ENCODE assay signal across 10 mouse cellular contexts in genomic region chr2:161341368-161341891, GRCm38 (mm10).
DNase-seq lines count a peak whose midpoint lies in the region; ATAC-seq and TF ChIP-seq lines count a peak whose summit lies in the region.
"Had no signal": no experiment of that assay in that cellular context is flagged by ENCODE, and none has a peak within 500 bp of the region (broad histone marks: within the 10 kb centered on the region; RNA-seq: fewer than 3 reads in every experiment).

No protein-coding gene starts in this region.

- no peak overlapping the region for H3K9ac ChIP-seq in forebrain, embryonic 14.5 days (ENCODE audit: low read length)

- H3K4me2 ChIP-seq in forebrain, embryonic 14.5 days (ENCODE audit: low read length): peak overlapping the region; percentile 36

- no peaks in the 10 kb centered on the region for H3K27me3 ChIP-seq in forebrain, embryonic 14.5 days (replicated peaks; ENCODE audit: control insufficient read depth, insufficient read depth, low read length)
- H3K27me3 ChIP-seq in thymus, adult 2 months (ENCODE audit: control insufficient read depth, insufficient read depth, low read length): no peaks in the 10 kb centered on the region
- H3K27me3 ChIP-seq: Patski had no signal

- peak; percentile 86 for ATAC-seq in forebrain, embryonic 14.5 days
- ATAC-seq: Patski had no signal

- peak overlapping the region; percentile 72 for H3K27ac ChIP-seq in forebrain, embryonic 14.5 days (ENCODE audit: low read depth, low read length)
- no peak overlapping the region for H3K27ac ChIP-seq in thymus, adult 2 months (ENCODE audit: control insufficient read depth, insufficient read depth, low read length)
- H3K27ac ChIP-seq: macrophage had no signal

- H3K4me1 ChIP-seq in forebrain, embryonic 14.5 days (ENCODE audit: control insufficient read depth, insufficient read depth, low read length): peaks cover 38% of the 10 kb centered on the region
- H3K4me1 ChIP-seq in thymus, adult 2 months (replicated peaks; ENCODE audit: control insufficient read depth, insufficient read depth, low read length): no peaks in the 10 kb centered on the region

- H3K4me3 ChIP-seq in forebrain, embryonic 14.5 days (ENCODE audit: low read depth, low read length): no peak overlapping the region
- H3K4me3 ChIP-seq in thymus, adult 2 months (ENCODE audit: control insufficient read depth, insufficient read depth, low read length): no peak overlapping the region

- intact Hi-C loops in heart, postnatal 25 days (cut with DNase I): no loop called here

- WGBS in forebrain, embryonic 14.5 days: 2% methylated on average over 11 of the region's 11 CpGs
- WGBS in thymus, adult 2 months: 28% methylated on average over 11 of the region's 11 CpGs

- no peak for TF ChIP-seq CTCF in thymus, adult 2 months (IDR thresholded peaks at IDR 0.05; ENCODE audit: borderline replicate concordance, control insufficient read depth, extremely low read depth, insufficient read depth, low read length, poor library complexity)

- no peaks in the 10 kb centered on the region for H3K9me3 ChIP-seq in forebrain, embryonic 14.5 days (replicated peaks; ENCODE audit: control insufficient read depth, low read length)

- DNase-seq in urinary bladder, adult 18-20 months (ENCODE audit: low spot score in 2 of 2): peak; percentile 47 to 50
- DNase-seq in urinary bladder, postnatal 10 days (ENCODE audit: low spot score): no peak
- peak; percentile 89 for DNase-seq in forebrain, embryonic 14.5 days (ENCODE audit: low spot score)
- DNase-seq in heart, postnatal 25 days (ENCODE audit: low spot score): peak; percentile 23
- DNase-seq in kidney, postnatal 4 days: peak; percentile 40 to 63
- peak; percentile 56 for DNase-seq in lung, postnatal 14 days
- peak; percentile 49 for DNase-seq in skeletal muscle tissue, adult 2 months (ENCODE audit: low read depth, low spot score)
- DNase-seq in thymus, adult 2 months: no peak

- no peaks in the 10 kb centered on the region for H3K36me3 ChIP-seq in forebrain, embryonic 14.5 days (ENCODE audit: control insufficient read depth, insufficient read depth, low read length)
- H3K36me3 ChIP-seq in thymus, adult 2 months (ENCODE audit: control insufficient read depth, insufficient read depth, low read length): no peaks in the 10 kb centered on the region

- TF ChIP-seq POLR2A in thymus, adult 2 months (IDR thresholded peaks at IDR 0.05; ENCODE audit: control insufficient read depth, extremely low read depth, insufficient read depth, low read length, poor library complexity): no peak

Comparison
In these comparisons a context has a peak if more than half of its experiments do, and no peak if none do; other contexts are left out.
1. DNase-seq: peak in urinary bladder, adult 18-20 months (2 of 2), forebrain, embryonic 14.5 days (single experiment), heart, postnatal 25 days (single experiment), kidney, postnatal 4 days (2 of 2), lung, postnatal 14 days (single experiment) and skeletal muscle tissue, adult 2 months (single experiment); none in urinary bladder, postnatal 10 days (single experiment) and thymus, adult 2 months (single experiment).